Mouse (Mus musculus) liver, embryonic 14.5 days (tissue): ENCODE results near the gene Jam2.

Experiments used
- CTCF ChIP-seq: IDR thresholded peaks from 2 replicates; pipeline ENCODE4 v1.5.1; 2016; ENCODE audit warnings: antibody characterized with exemption, low read depth, control low read depth
- EP300 ChIP-seq: IDR thresholded peaks from 2 replicates; pipeline ENCODE4 v1.6.1; 2016; ENCODE audit warnings: antibody characterized with exemption, low read depth

DNA sequence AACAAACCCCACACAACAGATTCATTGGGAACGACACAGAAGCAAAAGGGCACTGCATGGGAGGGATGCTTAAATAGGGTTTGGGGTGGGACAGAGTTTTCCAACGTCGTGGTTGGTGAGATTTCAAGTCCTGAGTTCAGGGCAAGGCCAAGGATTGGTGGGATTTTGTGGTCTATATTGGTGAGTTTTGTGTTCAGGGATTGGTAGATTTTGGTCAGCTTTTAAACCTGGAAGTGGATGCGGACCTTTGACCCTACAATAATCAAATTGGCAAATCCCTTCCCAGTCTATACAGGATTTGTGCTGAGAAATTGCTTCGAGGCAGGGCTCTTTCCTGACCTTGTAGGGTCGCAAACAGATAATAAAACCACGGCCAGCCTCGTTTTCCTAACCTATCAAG, 6.0 kb upstream of the Jam2 start:
- TF ChIP-seq CTCF (no peak), EP300 (no peak)
